Mouse (Mus musculus) lung, postnatal 10 days (tissue): ENCODE measurements around the gene Ppp2r5a.

Experiments used
- DNase-seq: peaks from one replicate; pipeline ENCODE4 v3.0.0; 2021

The Ppp2r5a gene

GRCm38 (mm10) chr1:191324733-191325590 is 78.1 kb downstream of the Ppp2r5a start:
- DNase-seq = no peak

- DNase-seq = no peak
Measured at GRCm38 (mm10) chr1:191323381-191323780, 79.7 kb downstream of the Ppp2r5a start.

GRCm38 (mm10) chr1:191318686-191319085 is 84.4 kb downstream of the Ppp2r5a start:
- peak; percentile 52 for DNase-seq

- DNase-seq = peak; percentile 88
Measured at GRCm38 (mm10) chr1:191317591-191318196, 85.4 kb downstream of the Ppp2r5a start, which contains the start of gene Nenf. Nenf (minus strand) TSS chr1:191318194.

- DNase-seq = peak; percentile 53
Measured at GRCm38 (mm10) chr1:191316818-191317217, 86.3 kb downstream of the Ppp2r5a start.

- DNase-seq = no peak
Measured at GRCm38 (mm10) chr1:191313926-191314325, 89.1 kb downstream of the Ppp2r5a start.

- DNase-seq = no peak
Measured at GRCm38 (mm10) chr1:191313158-191313557, 89.9 kb downstream of the Ppp2r5a start.

- DNase-seq = peak; percentile 90
Measured at GRCm38 (mm10) chr1:191312513-191312941, 90.5 kb downstream of the Ppp2r5a start.

GRCm38 (mm10) chr1:191311296-191311898 is 91.7 kb downstream of the Ppp2r5a start:
- no peak for DNase-seq

GRCm38 (mm10) chr1:191307766-191308455 is 95.2 kb downstream of the Ppp2r5a start:
- DNase-seq = no peak

GRCm38 (mm10) chr1:191306316-191306715 is 96.8 kb downstream of the Ppp2r5a start:
- no peak for DNase-seq

GRCm38 (mm10) chr1:191305610-191306009 is 97.5 kb downstream of the Ppp2r5a start:
- DNase-seq = peak; percentile 42

- no peak for DNase-seq
Measured at GRCm38 (mm10) chr1:191304216-191304615, 98.9 kb downstream of the Ppp2r5a start.

- DNase-seq = peak; percentile 44
Measured at GRCm38 (mm10) chr1:191303736-191304135, 99.3 kb downstream of the Ppp2r5a start.
